Mouse (Mus musculus) neural tube, embryonic 12.5 days (tissue): ENCODE measurements around the gene Arl6ip1. TPM values are rescaled to one million over a fixed set of nuclear protein-coding genes. Genes with fewer than 3 reads are reported as not detected.

Experiments used
- ATAC-seq: fragments of 200-750 bp; cut with Nextera tagmentation; 2 replicates; pipeline ENCODE4 v1.8.0; 2017; ENCODE audit warnings: low read depth, mild to moderate bottlenecking, moderate TSS enrichment, moderate library complexity; ENCODE audit not compliant: low FRiP score
- H3K27ac ChIP-seq: fragments of 300-500 bp; sonication (generic); 2 replicates; pipeline ENCODE4 v1.5.1; 2016
- H3K27me3 ChIP-seq: fragments of 300-500 bp; sonication (generic); replicated peaks from 2 replicates; pipeline ENCODE4 v1.6.1; 2016; ENCODE audit warnings: mild to moderate bottlenecking
- H3K36me3 ChIP-seq: fragments of 300-500 bp; sonication (generic); 2 replicates; pipeline ENCODE4 v1.6.1; 2016; ENCODE audit warnings: mild to moderate bottlenecking
- H3K4me1 ChIP-seq: fragments of 300-500 bp; sonication (generic); 2 replicates; pipeline ENCODE4 v1.6.1; 2016
- H3K4me2 ChIP-seq: fragments of 300-500 bp; sonication (generic); replicated peaks from 2 replicates; pipeline ENCODE4 v1.6.1; 2016; ENCODE audit warnings: mild to moderate bottlenecking
- H3K4me3 ChIP-seq: fragments of 300-500 bp; sonication (generic); 2 replicates; pipeline ENCODE4 v1.5.1; 2016
- H3K9ac ChIP-seq: fragments of 300-500 bp; sonication (generic); 2 replicates; pipeline ENCODE4 v1.6.1; 2016; ENCODE audit warnings: mild to moderate bottlenecking
- H3K9me3 ChIP-seq: fragments of 300-500 bp; sonication (generic); 2 replicates; pipeline ENCODE4 v1.6.1; 2016; ENCODE audit warnings: mild to moderate bottlenecking
- WGBS: fragments of 180-500 bp; shearing (Covaris S2); methylation state at CpG from one replicate; pipeline ENCODE4 v1.1.7; 2016; 5-methylcytosine and 5-hydroxymethylcytosine counted together
- polyA plus RNA-seq: library from polyadenylated mRNA; unstranded; fragments of >200 nt; fragmentation: Nextera tagmentation; extraction: Ambion mirVana; gene quantifications from 2 replicates; pipeline ENCODE4 v1.2.1, GENCODE M21; 2016

The Arl6ip1 gene
- polyA plus RNA-seq, 1 experiment from 2014 or later = 389 TPM

- peak overlapping the region; percentile 81 for H3K27ac ChIP-seq
- H3K9me3 ChIP-seq = no peaks in the 10 kb centered on the region
- H3K27me3 ChIP-seq = no peaks in the 10 kb centered on the region
- ATAC-seq = no peak
- H3K4me3 ChIP-seq = peak overlapping the region; percentile 95
- H3K4me1 ChIP-seq = peaks cover 49% of the 10 kb centered on the region
- peak overlapping the region; percentile 92 for H3K4me2 ChIP-seq
- under 1% methylated on average over 20 of the region's 20 CpGs for WGBS
- H3K36me3 ChIP-seq = peaks cover 60% of the 10 kb centered on the region
- H3K9ac ChIP-seq = peak overlapping the region; percentile 98
These were observed 14.0 kb downstream of the Arl6ip1 start for GRCm38 (mm10) chr7:118115533-118115876.

- WGBS = 72% methylated on average over 5 of the region's 5 CpGs
- no peaks in the 10 kb centered on the region for H3K27me3 ChIP-seq
- peaks cover 49% of the 10 kb centered on the region for H3K4me1 ChIP-seq
- peak overlapping the region; percentile 92 for H3K4me2 ChIP-seq
- H3K9me3 ChIP-seq = no peaks in the 10 kb centered on the region
- H3K27ac ChIP-seq = no peak overlapping the region
- H3K36me3 ChIP-seq = peaks cover 59% of the 10 kb centered on the region
- ATAC-seq = no peak
- peak overlapping the region; percentile 98; the same call in 1 of the 2 replicates for H3K9ac ChIP-seq
- peak overlapping the region; percentile 95; the same call in 1 of the 2 replicates for H3K4me3 ChIP-seq
These were observed 15.7 kb downstream of the Arl6ip1 start for GRCm38 (mm10) chr7:118113541-118114297.

GRCm38 (mm10) chr7:118111128-118111527, 18.3 kb downstream of the Arl6ip1 start:
- Histone ChIP-seq H3K4me1 (peaks cover 43% of the 10 kb centered on the region), H3K27ac (no peak overlapping the region), H3K4me3 (no peak overlapping the region)

GRCm38 (mm10) chr7:118107671-118108070, 21.8 kb downstream of the Arl6ip1 start:
- peaks cover 18% of the 10 kb centered on the region for H3K4me1 ChIP-seq
- WGBS = 67% methylated on average over 1 of the region's 1 CpGs

More at GRCm38 (mm10) chr7:118111128-118111527, 18.3 kb downstream of the Arl6ip1 start:
- Histone ChIP-seq H3K9me3 (no peaks in the 10 kb centered on the region), H3K27me3 (no peaks in the 10 kb centered on the region), H3K36me3 (peaks cover 82% of the 10 kb centered on the region), H3K4me2 (peak overlapping the region; percentile 38), H3K9ac (no peak overlapping the region)
- 92% methylated on average over 3 of the region's 3 CpGs for WGBS
- ATAC-seq = no peak

GRCm38 (mm10) chr7:118104458-118105052, 24.9 kb downstream of the Arl6ip1 start:
- Histone ChIP-seq H3K36me3 (peaks cover 49% of the 10 kb centered on the region), H3K9ac (no peak overlapping the region)

More at GRCm38 (mm10) chr7:118107671-118108070, 21.8 kb downstream of the Arl6ip1 start:
- Histone ChIP-seq H3K27me3 (no peaks in the 10 kb centered on the region), H3K4me3 (no peak overlapping the region), H3K9ac (no peak overlapping the region), H3K9me3 (no peaks in the 10 kb centered on the region), H3K4me2 (no peak overlapping the region), H3K27ac (no peak overlapping the region), H3K36me3 (peaks cover 79% of the 10 kb centered on the region)
- no peak for ATAC-seq

GRCm38 (mm10) chr7:118103462-118104379, 25.7 kb downstream of the Arl6ip1 start:
- Histone ChIP-seq H3K9ac (no peak overlapping the region), H3K36me3 (peaks cover 41% of the 10 kb centered on the region), H3K4me3 (no peak overlapping the region), H3K27me3 (no peaks in the 10 kb centered on the region), H3K27ac (no peak overlapping the region), H3K9me3 (no peaks in the 10 kb centered on the region), H3K4me2 (no peak overlapping the region), H3K4me1 (no peaks in the 10 kb centered on the region)
- ATAC-seq = peak; percentile 33; the same call in 1 of the 2 replicates
- 46% methylated on average over 5 of the region's 5 CpGs for WGBS

More at GRCm38 (mm10) chr7:118104458-118105052, 24.9 kb downstream of the Arl6ip1 start:
- H3K4me2 ChIP-seq = no peak overlapping the region
- H3K27me3 ChIP-seq = no peaks in the 10 kb centered on the region
- H3K4me3 ChIP-seq = no peak overlapping the region
- WGBS = 76% methylated on average over 5 of the region's 5 CpGs
- no peaks in the 10 kb centered on the region for H3K4me1 ChIP-seq
- ATAC-seq = no peak
- no peak overlapping the region for H3K27ac ChIP-seq
- no peaks in the 10 kb centered on the region for H3K9me3 ChIP-seq

GRCm38 (mm10) chr7:118102678-118103461, 26.6 kb downstream of the Arl6ip1 start:
- Histone ChIP-seq H3K4me2 (no peak overlapping the region), H3K4me1 (no peaks in the 10 kb centered on the region), H3K4me3 (no peak overlapping the region), H3K27ac (no peak overlapping the region), H3K27me3 (no peaks in the 10 kb centered on the region), H3K9ac (no peak overlapping the region), H3K36me3 (peaks cover 32% of the 10 kb centered on the region), H3K9me3 (no peaks in the 10 kb centered on the region)
- WGBS = 41% methylated on average over 4 of the region's 4 CpGs
- peak; percentile 30 for ATAC-seq

GRCm38 (mm10) chr7:118102231-118102630, 27.2 kb downstream of the Arl6ip1 start:
- no peak overlapping the region for H3K4me3 ChIP-seq
- no peaks in the 10 kb centered on the region for H3K27me3 ChIP-seq
- peak; percentile 43; the same call in 1 of the 2 replicates for ATAC-seq
- H3K36me3 ChIP-seq = peaks cover 26% of the 10 kb centered on the region
- 48% methylated on average over 4 of the region's 4 CpGs for WGBS
- no peaks in the 10 kb centered on the region for H3K4me1 ChIP-seq
- no peak overlapping the region for H3K4me2 ChIP-seq
- no peaks in the 10 kb centered on the region for H3K9me3 ChIP-seq
- H3K27ac ChIP-seq = no peak overlapping the region
- H3K9ac ChIP-seq = no peak overlapping the region

- ATAC-seq = no peak
These were observed 31.8 kb downstream of the Arl6ip1 start for GRCm38 (mm10) chr7:118097615-118098014.

GRCm38 (mm10) chr7:118079987-118080386, 49.5 kb downstream of the Arl6ip1 start:
- Histone ChIP-seq H3K36me3 (no peaks in the 10 kb centered on the region), H3K4me3 (no peak overlapping the region), H3K9me3 (no peaks in the 10 kb centered on the region), H3K9ac (no peak overlapping the region), H3K27me3 (no peaks in the 10 kb centered on the region), H3K27ac (no peak overlapping the region), H3K4me2 (no peak overlapping the region), H3K4me1 (no peaks in the 10 kb centered on the region)
- 93% methylated on average over 4 of the region's 4 CpGs for WGBS
- no peak for ATAC-seq

More at GRCm38 (mm10) chr7:118097615-118098014, 31.8 kb downstream of the Arl6ip1 start:
- Histone ChIP-seq H3K4me2 (no peak overlapping the region), H3K36me3 (no peaks in the 10 kb centered on the region), H3K4me3 (no peak overlapping the region), H3K9ac (no peak overlapping the region), H3K4me1 (no peaks in the 10 kb centered on the region), H3K27ac (no peak overlapping the region), H3K27me3 (no peaks in the 10 kb centered on the region), H3K9me3 (no peaks in the 10 kb centered on the region)
- WGBS = 73% methylated on average over 7 of the region's 7 CpGs

GRCm38 (mm10) chr7:118079097-118079496, 50.4 kb downstream of the Arl6ip1 start:
- Histone ChIP-seq H3K9ac (no peak overlapping the region), H3K9me3 (no peaks in the 10 kb centered on the region), H3K27ac (no peak overlapping the region), H3K4me3 (no peak overlapping the region), H3K27me3 (no peaks in the 10 kb centered on the region), H3K4me1 (no peaks in the 10 kb centered on the region), H3K36me3 (no peaks in the 10 kb centered on the region), H3K4me2 (no peak overlapping the region)
- WGBS = 84% methylated on average over 5 of the region's 5 CpGs
- no peak for ATAC-seq
